Mouse (Mus musculus) kidney, postnatal 4 days (tissue): ENCODE measurements around the gene Ubqln1.
A peak's percentile ranks its signal among the peaks of the same experiment; 100 is the strongest.

Experiments used
- DNase-seq, 2 experiments: peaks; one replicate each; pipeline ENCODE4 v3.0.0; 2021; ENCODE audit warnings: mixed read lengths in 2 of 2

Gene Ubqln1

GRCm38 (mm10) chr13:58197981-58198640 lies 17.3 kb downstream of the Ubqln1 start:
- DNase-seq = no peak

GRCm38 (mm10) chr13:58197211-58197610 lies 18.2 kb downstream of the Ubqln1 start:
- DNase-seq = no peak

GRCm38 (mm10) chr13:58194908-58195307 lies 20.5 kb downstream of the Ubqln1 start:
- DNase-seq = no peak

DNA sequence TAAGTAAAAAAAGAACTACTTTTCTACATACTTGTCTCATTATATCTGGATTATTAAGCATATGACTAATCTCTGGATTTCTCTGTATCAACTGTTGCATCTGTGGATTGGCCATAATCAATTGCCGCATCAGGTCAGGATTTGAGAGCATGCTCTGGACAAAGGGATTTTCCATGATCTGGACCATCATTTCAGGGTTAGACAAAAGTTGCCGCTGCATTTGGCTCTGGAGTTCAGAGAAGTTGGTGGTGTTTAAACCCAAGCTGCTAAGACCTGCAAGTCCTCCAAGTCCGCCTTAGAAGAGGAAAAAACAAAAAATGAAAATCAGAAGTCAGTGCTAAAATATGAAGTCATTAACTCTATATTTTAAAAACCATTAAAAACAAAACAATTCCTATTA lies 22.2 kb downstream of the Ubqln1 start:
- DNase-seq = no peak

GRCm38 (mm10) chr13:58192146-58192545 lies 23.3 kb downstream of the Ubqln1 start:
- no peak for DNase-seq

GRCm38 (mm10) chr13:58191516-58191915 lies 23.9 kb downstream of the Ubqln1 start:
- DNase-seq = no peak

DNA sequence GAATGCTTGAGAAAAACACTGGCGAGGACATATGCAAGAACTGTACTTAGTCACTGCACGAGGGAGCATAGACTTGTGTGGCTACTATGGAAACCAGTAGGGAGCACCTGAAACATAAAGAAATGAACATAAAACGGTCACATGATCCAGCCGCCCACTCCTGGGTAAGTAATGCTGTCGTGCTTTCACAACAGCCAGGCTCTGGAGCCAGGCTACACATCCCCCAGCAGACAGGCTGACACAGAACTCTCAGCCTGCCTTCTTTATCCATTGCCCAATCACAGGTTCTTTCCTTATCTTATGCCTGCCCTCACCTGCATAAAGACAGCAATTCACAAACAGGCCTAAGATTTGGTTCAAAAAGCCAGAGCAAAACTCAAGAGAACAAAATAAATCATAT lies 26.0 kb downstream of the Ubqln1 start:
- DNase-seq = no peak

GRCm38 (mm10) chr13:58188412-58188811 lies 27.0 kb downstream of the Ubqln1 start:
- DNase-seq = peak; percentile 94

- no peak for DNase-seq
Observed at GRCm38 (mm10) chr13:58187751-58188150, 27.7 kb downstream of the Ubqln1 start.

- DNase-seq = no peak
Observed at GRCm38 (mm10) chr13:58186281-58186680, 29.2 kb downstream of the Ubqln1 start.

DNA sequence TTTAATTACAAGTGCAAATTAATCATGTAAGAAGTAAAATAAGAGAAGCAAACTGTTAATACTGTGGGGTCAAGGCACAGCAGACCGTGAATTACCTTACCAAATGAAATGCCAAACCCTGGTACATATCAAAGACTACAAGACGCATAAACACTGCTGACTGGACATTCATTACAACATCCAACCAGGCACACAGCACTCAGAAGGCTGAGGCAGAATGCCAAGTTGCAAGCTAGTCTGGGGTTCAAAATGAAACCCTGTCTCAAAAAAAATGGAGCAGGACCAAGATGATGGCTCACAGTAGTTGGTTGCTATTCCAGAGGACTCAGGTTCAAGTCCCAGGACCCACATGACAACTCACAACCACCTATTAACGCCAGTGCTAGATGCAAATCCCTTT lies 31.3 kb downstream of the Ubqln1 start:
- DNase-seq = no peak

DNA sequence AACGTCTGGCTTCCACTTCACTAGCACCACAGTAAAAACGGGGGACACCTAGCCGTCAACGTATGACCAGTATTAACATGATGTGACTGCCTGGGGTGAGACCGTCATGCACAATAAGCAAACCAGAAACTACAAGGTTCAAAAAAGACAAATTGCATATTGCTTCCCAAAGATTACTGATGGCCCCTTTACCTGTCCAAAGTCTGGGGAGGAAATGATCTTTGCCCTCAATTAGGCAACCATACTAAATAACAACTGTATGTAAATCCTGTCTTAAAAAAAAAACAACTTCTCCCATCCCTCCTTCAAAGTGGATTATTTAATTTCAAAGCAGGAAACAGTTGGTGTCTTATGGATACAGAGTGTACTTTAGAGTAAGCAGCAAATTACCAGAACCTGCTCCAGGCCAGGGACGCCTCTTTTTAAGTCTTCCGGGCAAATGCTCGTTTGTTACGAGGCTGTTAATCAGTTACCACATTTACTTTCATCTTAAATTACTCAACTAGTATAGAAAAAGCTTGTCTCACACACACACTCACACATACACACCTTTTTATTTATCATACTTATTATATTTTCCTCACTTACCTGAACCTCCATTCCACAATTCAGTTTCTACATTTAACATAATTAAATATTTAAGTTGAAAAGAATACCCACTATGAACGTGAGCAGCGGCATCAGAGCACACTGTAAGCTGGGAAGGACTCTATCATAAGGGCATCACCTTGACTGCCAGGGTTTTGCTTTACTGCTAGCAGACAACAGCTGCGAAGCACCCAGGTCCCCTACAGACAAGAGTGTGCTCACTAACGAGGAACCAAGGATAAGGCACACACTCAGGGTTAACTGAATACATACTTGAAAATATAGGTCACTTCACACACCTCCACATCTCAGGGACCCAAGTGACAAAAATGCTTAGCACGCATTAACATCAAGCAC lies 33.6 kb downstream of the Ubqln1 start:
- DNase-seq = no peak

DNA sequence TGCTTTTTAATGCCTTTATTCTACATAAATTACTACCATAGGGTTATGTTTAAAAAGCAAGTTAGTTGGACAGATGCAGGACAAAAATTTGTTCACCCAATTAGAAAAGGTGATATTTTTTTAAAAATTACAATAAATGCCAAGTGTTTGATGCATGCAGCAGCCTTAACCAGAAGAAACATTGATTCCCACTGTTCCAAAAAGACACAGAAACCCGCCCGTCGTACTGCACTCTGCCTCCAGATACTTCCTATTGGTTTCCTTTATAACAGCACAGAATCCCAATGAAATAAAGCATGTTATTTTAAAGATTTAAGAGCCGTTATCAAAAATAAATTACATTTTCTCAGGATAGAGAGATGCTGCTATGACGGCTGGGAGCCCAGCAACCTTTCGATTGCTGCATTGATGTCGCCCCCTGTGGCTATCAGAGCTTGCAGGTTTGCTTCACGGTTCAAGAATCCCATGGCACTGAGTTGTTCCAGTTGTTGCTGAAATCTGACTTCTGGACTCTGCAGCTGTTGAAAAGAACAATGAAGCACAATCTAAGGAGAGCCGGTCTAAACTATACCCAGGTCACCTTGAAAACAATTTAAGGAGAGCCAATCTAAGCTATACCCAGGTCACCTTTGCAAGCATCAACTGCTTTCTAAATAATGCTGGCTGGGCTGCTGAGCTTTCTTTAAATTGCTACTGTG lies 37.8 kb downstream of the Ubqln1 start:
- DNase-seq = peak; percentile 96 to 98

DNA sequence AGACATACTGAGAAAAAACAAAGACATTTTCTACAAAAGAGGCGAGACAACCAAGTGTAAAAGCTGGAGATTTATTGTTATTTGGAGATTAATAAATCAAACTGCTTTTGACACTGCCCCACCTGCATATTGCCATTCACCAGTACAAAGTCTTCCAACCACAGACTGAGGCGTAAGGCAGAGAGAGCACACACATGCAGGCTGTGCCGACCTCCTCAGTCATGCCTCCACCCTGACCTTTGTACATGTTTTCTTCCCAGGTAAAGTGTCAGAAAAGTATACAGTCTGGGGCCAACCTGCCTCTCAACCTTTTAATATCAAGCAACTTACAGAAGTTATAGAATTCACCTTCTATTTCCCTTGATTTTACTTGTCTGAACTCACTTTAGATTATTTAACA lies 39.3 kb downstream of the Ubqln1 start:
- no peak for DNase-seq

- no peak for DNase-seq
Observed at GRCm38 (mm10) chr13:58168119-58168518, 47.3 kb downstream of the Ubqln1 start.

DNA sequence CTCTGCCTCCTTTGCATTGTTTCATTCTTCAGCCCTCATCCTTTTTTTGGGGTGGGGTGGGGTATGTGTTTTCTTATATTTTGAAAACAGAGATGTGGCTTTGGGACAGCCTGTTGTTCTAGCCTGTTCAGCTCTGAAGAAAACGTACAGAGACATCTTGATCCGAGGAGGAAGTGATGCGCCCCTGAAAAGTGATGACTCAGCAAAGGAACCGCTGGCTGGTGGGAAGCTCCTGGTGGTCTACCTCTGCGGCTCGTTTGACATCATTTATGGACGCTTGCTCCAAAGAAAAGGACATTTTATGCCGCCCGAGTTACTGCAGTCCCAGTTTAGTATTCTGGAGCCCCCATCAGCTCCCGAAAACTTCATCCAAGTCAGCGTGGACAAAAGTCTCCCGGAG lies 52.1 kb downstream of the Ubqln1 start:
- no peak for DNase-seq

DNA sequence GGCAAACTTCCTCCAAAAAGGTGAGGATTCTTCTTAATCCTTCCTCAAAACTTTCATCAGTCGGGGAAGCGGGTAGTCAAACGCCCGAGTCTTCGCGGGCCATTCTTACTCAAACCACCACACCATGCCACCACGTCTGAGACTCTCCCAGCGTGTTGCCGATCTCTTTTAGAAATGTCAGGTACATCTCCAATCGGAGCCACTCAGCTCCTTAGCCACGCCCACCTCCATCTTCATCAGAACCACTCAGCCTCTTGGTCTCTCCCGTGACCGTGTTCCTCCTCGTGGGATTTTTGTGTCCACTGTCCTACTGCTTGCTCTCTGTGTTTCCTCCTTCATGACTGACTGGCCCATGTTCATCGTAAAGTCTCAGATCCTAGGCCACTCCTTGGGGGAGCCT lies 54.7 kb downstream of the Ubqln1 start:
- DNase-seq = no peak

DNA sequence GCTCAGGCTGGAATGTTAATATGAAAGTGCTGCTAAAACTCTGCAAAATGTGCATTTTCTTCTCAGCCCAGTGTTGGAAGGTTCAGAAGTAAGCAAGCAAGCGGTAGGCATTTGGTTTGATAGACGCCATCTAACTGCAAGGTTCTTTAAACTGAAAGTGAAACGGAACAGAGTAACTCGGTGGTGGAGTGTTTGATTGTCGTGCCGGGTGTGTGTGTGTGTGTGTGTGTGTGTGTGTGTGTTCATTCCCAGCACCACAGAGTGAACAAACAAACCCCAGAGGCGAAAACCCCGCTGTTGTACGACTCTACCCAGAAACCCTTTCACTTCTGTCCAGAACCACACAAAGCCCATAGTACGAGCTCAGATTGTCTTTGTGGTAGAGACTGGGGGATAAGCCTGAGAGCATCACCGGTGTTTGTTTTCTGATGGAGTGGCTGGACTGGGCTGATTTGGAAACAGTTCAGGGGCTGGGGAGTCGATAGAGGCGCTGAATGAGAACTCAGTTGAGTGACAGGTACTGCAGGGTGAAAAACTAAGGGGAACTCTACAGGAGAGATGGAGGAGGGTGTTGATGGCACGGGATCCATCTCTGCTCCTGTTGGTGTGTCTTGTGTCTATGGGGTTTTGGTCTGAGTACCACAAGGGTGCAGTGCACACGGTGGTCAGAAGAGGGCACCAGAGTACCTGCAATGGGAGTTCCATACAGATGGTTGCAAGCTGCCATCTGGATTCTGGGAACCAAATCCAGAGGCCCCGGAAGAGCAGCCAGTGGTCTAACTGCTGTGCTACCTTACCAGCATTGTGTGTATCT lies 57.1 kb downstream of the Ubqln1 start:
- peak; percentile 94 to 95 for DNase-seq

DNA sequence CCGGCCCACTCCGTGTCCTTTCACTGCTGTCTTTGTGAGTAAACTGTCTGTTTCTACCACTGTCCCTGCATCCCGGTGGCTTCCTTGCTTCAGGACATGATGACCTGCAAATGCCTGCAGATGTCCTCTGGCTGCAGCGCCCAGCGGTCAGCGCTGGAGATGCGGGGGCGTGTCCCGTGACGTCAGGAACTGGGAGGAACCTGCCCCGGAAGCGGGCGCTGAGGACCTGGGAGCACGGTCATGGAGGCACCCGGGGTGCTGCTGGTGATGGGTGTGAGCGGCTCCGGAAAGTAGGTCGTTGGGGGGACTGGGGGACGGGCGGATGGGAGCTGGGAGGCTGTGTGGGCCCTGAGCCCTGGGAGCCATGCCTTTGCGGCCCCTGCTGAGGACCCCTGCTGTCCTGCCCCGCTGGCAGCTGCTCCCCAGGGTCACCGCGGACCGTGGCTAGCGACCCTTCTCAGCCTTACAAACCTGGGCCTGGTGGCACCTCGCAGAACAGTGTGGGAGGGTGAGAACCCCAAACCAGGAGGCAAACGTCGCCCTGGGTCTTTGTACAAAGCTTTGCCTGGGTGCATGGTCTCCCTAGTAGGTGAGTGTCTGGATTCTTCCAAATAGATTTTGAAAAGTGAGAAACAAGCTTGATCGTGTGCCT lies 57.9 kb downstream of the Ubqln1 start, which contains the start of gene Idnk:
TSS of gene Idnk (plus strand) at position 203 of the 652 bp plus-strand sequence.
- peak; percentile 94 to 95 for DNase-seq

- DNase-seq = no peak
Observed at GRCm38 (mm10) chr13:58157036-58157435, 58.4 kb downstream of the Ubqln1 start.

- no peak for DNase-seq
Observed at GRCm38 (mm10) chr13:58156031-58156430, 59.4 kb downstream of the Ubqln1 start.

GRCm38 (mm10) chr13:58150442-58150841 lies 65.0 kb downstream of the Ubqln1 start:
- no peak for DNase-seq
